Mouse (Mus musculus) right cerebral cortex, postnatal 14 days (tissue): ENCODE measurements around the gene Msl1.
"Not testable (repeated sequence)": the region's sequence is repeated elsewhere in the genome, so short reads cannot be mapped to it uniquely, and the experiment has no call there.

Source experiments
- DNase-seq: peaks from one replicate; pipeline ENCODE4 v3.0.0; 2022

Msl1 gene

DNA sequence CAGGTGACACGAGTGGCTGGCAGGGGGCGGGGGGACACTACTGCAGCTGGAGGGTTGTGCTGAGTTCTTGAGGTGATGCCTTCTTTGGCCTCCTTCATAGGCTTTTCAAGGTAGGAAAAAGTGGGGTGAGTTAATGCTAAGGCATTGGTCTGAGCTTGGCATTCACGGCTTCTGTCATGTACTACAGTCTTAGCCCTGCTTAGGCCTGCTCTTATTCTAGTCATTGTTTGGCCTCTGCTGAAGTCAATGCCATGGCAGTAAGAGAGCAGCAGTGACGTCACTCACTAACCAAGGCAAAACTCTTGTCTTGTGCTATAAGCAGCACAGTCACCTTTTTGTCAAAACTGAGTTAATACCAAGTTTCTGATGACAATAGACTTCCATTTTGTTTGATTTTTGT, 2.6 kb downstream of the Msl1 start:
- no peak for DNase-seq

DNA sequence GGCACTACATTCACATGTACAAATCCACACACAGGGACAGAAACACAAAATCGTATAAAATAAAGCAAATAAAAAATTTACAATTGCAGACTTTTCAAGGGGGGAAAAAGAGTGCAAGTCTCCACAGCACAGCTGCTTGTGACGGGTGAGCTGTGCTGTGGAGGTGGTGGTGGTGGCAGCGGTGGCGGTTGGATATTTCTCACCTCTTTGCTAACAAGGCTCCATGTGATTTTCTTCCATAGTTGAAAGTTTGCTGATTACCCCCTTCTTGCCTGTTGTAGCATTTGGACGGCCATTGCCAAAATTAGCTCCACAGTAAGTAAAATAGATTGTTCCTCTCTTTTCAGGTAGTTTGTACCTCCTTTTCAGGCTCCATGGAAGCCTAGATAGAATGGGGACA, 9.3 kb downstream of the Msl1 start, which contains the start of gene Casc3:
Gene Casc3, plus strand, starts transcription at position 301 of the 400 bp plus-strand sequence.
- no peak for DNase-seq

DNA sequence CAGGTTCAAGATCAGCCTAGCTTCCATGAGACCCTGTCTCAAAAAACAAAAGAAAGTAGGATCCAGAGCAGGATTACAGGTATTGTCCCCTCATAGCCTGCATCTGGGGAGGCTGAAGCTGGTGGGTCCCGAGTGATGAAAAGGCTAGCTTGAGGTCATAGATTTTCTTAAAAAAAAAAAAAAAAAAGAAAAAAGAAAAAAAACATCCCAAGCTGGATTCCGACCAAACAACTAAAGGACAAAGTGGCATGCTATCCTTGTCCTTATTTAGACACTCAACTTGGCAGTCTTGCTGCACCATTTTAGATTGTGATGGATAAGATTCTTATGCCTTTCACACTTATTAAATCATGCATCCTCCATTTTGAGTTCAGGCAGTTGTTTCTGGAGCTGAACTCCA, 13.1 kb downstream of the Msl1 start:
- DNase-seq = no peak

DNA sequence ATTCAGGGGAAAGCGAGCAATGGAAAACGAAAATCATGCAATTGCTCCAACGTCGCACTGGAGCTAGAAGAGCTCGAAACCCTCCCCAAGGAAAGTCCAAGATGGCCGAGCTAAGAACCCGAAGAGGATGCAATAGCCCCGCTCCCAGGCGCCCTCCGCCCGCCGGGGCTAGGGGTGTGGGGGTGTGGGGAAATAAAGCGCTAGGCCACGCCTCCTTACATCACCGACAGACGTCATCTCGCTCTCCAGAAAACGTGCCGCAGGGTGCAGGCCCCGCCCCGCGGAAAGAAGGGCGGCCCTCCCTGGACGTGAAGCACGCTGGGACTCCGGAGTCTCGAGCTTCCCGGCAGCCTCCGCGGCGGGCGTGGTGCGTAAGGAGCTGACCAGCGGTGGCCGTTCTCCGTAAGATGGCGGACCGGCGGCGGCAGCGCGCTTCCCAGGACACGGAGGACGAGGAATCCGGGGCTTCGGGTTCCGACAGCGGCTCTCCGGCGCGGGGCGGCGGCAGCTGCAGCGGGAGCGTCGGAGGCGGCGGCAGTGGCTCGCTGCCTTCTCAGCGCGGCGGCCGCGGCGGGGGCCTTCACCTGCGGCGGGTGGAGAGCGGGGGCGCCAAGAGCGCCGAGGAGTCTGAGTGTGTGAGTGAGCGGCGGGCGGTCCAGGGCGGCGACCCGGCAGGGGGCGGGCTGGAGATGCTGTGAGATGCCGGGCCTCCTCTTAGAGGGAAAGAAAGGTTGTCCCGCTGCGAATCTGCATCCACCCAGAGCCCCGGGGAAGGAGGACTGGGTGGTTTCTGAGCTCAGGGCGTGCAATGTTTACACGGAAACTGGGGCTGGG, 14.4 kb downstream of the Msl1 start:
- DNase-seq = peak; percentile 98

DNA sequence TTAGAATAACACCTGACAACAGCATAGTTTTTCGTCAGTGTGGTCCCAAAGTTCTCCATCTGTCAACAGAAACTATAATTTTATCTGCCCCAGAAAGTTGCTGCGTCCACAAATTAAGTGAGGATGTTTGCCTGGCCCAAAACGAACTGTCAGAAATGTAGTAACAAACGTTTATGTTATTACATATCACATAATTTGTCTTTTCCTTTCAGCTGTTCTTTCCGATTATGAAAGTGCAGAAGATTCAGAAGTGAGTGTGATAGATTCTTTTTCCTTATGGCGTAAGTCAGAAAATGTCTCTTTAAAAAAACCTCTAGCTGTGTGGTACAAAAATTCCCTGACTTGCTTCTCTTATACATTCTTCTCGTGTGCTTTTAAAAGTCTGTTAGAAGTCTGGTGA, 15.4 kb downstream of the Msl1 start:
- no peak for DNase-seq

DNA sequence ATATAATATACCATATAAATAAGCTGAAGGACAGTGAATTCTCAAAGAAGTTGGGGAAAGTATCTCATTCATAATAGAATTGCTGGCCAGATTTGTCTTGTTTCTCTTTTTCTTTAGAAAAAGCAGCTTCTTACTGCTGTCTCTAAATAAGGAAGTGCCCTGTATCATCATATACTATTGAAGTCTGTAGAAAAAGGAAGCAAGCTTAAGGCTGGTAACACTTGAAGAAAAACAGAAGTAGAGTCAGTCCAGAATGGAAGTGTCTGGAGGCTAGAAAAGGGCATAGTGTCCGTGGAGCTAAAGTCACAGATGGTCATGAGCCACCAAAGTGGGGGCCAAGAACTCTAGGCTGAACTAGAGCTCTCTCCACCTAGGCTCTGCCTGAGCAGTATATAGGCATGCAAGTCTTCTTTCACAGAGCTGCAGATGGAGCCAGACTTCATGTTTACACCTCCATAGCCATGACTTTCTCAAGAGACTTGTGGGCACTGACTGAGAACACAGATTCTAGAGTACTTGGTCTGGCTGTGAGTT, 21.5 kb downstream of the Msl1 start:
- DNase-seq = no peak

DNA sequence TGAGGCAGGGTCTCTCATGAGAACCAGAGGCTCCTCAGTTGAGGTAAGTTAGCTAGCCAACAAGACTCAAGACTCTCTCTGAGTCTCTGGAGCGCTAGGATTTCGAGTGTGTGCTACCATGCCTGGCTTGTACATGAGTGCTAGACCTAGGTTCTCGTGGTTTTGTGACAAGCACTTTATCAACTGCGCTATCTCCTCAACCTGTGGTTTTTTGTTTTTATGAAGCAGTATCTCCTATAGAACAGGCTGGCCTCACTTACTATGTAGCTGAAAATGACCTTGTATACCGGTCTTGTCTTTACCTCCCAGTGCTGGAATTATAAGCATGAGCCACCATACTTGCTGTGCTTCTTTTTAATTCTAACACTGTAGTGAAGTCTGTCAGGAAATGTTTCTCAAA, 25.7 kb downstream of the Msl1 start:
- DNase-seq = no peak

DNA sequence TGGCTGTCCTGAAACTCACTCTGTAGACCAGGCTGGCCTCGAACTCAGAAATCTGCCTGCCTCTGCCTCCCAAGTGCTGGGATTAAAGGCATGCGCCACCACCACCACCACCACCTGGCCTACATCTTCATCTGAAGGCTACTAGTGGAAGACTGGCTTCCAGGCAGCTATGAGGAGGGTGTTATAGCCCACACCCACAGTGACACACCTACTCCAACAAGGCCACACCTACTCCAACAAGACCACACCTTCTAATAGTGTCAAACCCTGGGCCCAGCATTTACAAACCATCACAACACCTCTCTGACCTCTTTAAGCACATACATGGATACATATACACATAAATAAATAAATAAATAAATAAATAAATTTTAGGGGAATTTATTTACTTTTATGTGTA, 30.8 kb downstream of the Msl1 start:
- DNase-seq = not testable (repeated sequence)

DNA sequence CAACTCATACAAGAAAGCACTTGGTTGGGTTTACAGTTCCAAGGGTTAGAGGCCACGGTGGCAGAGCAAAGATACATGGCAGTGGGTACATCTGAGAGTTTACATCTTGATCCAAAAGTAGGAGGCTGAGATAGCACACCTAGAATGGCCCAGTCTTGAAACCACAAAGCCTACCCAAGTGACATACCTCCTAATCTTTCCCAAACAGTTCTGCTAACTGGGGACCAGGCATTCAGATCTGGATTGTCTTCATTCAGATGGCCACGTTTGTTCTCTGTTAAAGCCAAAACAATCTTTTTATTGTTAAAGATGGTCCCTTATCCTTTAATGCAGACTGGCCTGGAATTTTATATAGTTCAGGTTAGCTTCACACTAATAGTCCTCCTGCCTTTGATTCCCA, 32.6 kb downstream of the Msl1 start:
- DNase-seq = no peak

DNA sequence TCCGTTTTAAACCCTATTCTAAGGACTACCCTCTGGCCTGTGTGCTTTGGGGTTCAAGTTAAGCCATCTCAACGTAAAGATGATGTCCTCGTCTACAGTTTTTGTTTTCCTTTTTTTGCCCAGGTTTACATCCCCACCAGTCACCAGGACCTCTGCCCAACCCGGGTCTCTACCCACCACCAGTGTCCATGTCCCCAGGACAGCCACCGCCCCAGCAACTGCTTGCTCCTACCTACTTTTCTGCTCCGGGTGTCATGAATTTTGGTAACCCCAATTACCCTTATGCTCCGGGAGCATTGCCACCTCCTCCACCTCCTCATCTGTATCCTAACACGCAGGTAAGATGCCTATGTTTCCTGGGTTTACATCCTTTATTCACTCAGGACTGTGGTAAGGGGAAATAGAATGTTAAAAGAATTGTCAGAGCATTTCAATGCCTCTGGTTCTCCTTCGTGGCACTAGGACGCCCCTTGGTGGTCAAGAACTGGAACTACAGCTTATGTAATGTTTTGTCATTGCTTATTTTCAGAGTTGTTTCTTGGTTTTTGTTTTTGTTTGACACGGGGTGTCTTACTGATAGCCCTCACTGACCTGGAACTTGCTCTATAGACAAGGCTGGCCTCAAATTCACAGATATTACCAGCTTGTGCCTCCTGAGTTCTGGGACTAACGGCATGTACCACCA, 33.9 kb downstream of the Msl1 start:
- no peak for DNase-seq

DNA sequence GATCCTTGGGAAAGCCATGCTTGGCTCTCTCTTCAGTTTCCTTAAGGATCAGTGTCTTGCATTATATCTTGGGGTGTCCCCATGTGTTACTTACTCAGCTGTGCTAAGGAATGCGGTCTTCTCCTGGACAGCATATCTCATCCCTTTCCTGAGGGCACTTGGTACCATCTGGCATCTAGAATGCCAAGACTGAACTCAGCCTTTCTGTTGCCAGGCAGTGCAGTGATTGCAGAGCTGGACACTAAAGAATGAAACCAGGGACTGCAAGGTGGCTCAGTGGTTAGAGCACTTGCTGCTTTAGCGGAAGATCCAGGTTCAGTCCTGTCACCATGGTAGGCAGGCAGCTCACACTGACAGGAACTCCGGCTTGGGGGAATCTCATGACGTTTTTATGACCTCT, 34.6 kb downstream of the Msl1 start:
- DNase-seq = no peak

DNA sequence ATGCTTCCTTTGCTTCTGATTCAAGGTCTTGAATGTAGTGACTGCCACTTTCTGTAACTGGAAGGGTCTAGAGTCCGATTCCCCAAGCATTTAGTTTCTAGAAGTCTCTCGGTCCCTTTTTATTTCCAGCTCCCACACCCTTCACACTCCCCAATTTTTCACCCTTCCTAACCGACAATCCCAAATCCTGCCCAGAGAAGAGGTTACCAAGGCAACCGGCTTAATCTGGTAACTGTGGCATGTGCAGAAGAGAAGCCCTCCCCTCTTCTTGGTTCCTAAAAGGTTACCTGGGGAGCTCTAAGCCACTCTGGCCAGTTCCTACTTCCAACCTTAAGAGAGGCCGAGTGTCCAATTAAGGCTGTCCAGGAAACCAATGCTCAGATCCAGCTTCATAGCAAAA, 40.0 kb downstream of the Msl1 start:
- no peak for DNase-seq

DNA sequence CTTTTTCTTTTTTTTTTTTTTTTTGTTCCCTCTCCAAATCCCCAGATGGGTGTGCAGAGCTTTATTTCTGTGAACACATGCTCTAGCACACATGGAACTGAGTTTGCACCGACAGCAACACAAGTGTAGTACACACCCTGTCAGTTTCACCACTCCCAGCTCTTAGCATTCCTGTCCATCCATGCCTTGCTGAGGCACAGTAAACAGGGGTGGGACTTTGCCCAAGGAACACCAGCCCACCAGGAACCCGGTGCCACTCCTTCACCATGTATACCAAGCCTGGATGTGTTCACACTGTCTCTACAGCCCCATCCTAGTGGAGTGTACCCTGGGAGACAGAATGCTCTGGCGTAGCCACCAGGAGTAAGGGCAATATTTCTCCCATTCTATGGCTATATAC, 40.4 kb downstream of the Msl1 start:
- DNase-seq = no peak

DNA sequence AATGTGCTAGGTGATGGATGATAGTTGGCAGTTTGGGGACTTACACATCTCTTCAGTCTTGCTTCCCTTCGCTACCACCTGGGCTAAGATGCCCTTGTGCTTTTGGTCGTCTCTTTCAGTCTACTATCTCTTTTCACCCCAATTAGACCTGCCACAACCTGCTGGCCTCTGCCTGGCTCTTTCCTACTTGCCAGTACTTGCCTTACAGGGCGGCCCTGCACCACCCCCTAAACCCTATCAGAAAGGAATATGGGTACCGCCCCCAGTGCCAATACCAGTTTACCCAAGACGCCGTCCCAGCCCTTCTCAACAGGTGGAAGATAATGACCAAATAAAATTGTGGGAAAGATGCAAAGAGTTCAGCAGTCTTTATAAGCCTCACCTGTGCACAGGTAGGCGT, 40.8 kb downstream of the Msl1 start:
- no peak for DNase-seq

DNA sequence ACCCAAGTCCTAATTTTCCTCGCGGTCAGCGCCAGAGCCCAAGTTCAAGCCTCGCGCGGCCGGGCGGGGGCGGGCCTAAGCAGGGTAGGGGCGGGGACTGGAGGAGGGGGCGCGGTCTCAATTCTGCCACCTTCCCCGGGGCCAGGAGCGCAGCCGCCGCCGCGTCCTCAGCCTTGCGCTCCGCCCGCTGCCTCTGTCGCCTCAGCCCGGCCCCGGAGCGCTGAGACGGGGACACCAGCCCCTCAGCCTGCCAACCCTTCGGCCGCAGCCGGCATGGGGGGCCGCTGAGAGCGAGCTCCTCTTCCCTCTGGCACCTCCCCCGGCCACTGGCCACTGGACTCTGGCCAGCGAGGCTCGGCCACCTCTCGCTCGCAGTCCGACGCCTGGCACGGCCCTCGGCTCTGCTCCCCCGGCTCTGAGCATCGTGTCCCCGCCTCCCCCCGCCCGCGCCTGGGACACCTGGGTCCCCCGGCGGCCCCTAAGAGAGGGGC, 41.4 kb downstream of the Msl1 start, which contains the start of gene Rapgefl1:
Gene Rapgefl1, plus strand, starts transcription at position 135 of the 491 bp plus-strand sequence.
- DNase-seq = peak; percentile 83

DNA sequence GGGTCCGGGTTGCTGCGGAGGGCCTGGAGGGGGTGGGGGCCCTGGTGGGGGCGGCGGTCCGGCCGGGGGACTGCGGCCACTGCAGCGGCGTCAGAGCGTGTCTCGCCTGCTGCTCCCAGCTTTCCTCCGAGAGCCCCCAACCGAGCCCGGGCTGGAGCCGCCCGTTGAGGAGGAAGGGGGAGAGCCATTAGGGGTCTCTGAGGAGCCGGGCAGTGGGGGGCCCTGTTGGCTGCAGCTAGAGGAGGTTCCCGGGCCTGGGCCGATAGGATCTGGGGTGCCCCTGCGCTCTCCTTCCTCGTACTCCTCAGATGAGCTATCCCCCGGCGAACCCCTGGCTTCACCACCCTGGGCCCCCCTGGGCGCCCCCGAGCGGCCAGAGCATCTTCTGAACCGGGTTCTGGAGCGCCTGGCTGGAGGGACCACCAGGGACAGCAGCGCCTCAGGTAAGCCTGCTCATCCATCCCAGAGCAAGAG, 42.0 kb downstream of the Msl1 start:
- DNase-seq = peak; percentile 46

DNA sequence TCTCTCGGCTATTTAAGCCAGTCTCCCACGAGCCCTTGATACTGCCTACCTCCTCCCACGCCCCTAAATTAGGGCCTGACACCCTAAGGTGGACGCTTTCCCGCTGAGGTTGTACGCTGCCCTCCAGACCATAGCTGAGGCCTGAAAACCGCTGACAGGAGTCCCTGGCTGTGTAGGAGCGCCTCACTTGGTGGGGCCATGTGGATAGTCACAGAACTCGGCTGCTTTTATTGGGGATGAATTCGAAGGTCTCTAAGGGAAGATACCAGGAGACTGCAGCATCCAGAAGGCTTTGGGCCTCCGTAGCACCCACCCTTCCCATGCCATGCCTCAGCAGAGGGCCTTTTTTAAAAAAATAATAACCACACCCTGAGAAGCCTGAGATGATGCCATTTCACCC, 42.6 kb downstream of the Msl1 start:
- DNase-seq = no peak

DNA sequence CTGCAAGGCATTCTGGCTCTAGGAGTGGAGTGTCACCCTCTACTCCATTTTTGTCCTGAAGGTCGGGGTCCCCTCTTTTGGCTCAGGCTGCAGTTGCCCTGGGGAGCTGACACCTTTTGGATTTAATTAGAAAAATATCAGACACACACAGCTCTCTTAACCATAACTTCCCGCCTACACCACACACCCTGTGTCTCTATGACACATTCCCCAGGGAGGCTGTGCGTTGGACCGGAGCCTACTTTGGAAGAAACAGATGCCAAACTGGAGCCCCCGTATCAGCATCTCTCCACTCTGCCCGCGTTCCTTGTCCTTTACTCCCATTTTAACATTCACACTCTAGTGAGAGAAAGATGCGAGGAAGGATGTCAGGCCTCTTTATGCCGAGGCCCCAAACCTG, 43.2 kb downstream of the Msl1 start:
- peak; percentile 65 for DNase-seq

DNA sequence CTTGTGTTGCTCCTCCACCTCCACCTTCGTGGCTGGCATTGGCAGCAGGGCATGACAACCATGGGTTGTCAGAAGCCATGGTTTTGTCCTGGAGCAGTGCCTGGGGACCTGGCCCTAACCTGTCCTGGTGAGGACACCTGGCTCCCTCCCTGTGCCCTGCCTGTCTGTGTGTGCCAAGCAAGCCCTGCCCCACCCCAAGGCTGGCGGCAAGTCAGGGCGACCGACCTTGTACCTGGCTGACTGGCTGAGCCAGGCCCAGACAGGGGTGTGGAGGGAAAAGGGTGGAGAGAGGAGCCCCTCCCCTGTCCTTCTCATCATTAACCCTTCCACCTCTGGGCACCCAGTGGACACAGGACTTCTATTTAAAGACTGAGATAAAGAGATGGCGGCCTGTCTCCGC, 44.1 kb downstream of the Msl1 start:
- DNase-seq = no peak

DNA sequence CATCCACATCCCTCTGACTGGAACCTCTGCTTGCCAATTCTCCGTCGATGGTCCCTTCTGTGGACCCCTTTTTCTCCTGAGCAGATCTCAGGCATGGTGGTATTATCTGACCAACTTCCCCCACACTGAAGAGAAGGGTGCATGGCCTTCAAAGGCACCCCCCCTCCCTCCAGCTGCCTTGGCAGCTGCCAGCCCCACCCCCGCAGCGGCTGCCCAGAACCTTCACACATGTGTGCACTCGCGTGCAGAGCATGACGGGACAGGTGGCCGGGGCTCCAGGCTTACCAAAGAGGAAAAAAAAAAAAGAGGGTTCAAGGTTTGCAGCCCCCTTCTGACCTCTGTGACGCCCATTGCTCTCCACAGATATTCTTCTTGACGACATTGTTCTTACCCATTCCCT, 44.6 kb downstream of the Msl1 start:
- DNase-seq = no peak

DNA sequence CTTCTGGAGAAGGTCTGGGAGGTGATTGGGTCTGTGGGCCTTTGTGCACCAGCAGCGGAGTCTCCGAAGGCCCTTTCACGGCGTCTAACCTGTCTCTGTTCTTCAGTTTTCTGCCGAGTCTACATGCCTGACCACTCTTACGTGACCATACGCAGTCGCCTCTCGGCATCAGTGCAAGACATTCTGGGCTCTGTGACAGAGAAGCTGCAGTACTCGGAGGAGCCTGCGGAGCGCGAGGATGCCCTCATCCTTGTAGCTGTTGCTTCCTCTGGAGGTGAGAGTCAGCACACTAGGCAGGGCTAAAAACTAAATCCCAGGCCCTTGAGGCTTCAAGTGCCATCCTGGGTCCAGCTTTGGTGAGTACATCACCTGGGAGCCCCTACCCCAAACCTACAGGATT, 50.7 kb downstream of the Msl1 start:
- no peak for DNase-seq

DNA sequence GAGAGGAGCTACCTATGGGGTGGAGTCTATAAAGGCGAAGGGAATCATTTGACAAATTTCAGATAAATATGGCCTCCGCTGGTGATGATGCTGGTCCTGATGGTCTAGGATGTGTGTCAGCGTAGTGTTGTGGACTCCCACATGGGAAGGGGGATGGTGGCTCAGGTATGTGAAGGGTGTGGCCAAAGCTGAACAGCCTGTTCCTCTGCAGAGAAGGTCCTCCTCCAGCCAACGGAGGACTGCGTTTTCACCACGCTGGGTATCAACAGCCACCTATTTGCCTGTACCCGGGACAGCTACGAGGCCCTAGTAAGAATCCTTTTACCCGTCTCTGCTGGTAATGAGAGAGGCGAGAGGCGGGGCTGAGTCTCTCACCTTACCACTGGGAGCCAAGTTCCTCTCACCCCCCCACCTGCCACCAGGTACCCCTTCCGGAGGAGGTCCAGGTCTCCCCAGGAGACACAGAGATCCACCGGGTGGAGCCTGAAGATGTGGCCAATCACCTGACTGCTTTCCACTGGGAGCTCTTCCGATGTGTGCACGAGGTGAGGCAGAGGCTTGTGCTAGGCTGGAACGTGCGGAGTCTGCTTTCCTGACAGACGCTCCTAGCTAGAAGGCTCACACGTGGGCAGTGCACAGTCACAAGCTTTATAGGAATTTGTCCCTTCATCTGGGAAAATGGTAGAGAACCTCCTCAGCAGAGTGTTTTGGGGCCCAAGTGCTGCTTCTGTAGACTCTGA, 51.7 kb downstream of the Msl1 start:
- DNase-seq = no peak
